In the genomic region with DNA sequence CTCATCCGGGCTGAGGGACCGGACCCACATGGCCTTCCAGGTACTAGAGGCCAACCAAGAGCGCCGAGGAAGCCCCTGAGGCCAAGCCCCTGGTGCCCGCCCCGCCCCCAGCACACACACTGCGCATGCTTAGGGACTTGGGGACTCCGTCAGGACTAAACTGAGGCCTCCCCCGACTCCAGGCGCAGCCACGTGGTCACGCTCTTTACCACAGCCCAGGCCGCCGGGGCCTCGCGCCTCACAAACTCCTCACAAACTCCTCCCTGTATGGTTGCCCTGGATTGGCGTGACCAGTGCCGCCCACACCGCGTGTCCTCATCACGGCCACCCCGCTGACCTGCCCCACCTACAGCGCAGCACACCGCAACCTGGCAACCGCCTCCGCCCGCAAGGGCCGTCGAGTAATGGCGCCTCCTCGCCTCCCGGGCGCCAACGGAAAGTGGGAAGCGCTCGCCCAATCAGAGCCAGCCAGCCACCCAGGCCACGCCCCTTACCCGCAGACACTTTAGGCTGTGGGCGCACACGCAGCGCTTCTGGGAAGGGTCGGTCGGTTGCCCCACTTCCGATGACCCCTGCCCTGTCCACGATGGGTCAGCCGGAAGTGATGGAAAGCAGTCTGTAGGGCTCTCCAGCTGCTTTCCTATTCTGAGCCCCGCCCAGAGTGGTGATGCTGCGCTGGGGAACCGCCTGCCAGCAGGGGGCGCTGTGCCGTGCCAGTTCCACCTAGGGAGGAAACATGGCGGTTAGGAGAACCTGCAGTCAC, we compare ENCODE assay signal across 11 mouse cellular contexts. TPM values are rescaled to one million over a fixed set of nuclear protein-coding genes. Genes with fewer than 3 reads are reported as not detected.
A peak's percentile ranks its signal among the peaks of the same experiment; 100 is the strongest.
DNase-seq lines count a peak whose midpoint lies in the region; ATAC-seq and TF ChIP-seq lines count a peak whose summit lies in the region.
"Had no signal": no experiment of that assay in that cellular context is flagged by ENCODE, and none has a peak within 500 bp of the region (broad histone marks: within the 10 kb centered on the region; RNA-seq: fewer than 3 reads in every experiment).

TSS of gene Sycp2 (minus strand) at position 633 of the 763 bp plus-strand sequence.

- H3K4me2 ChIP-seq in forebrain, embryonic 15.5 days (replicated peaks): no peak within 1 kb of the TSS
- no peak within 1 kb of the TSS for H3K4me2 ChIP-seq in forebrain, embryonic 16.5 days (ENCODE audit: low read length)
- H3K4me2 ChIP-seq in midbrain, embryonic 12.5 days (replicated peaks): no peak within 1 kb of the TSS
- no peak within 1 kb of the TSS for H3K4me2 ChIP-seq in midbrain, embryonic 16.5 days (ENCODE audit: low read length)
- H3K4me2 ChIP-seq in liver, embryonic 14.5 days (ENCODE audit: low read depth): no peak within 1 kb of the TSS

- no peaks in the 10 kb centered on the region for H3K9me3 ChIP-seq in forebrain, embryonic 15.5 days
- H3K9me3 ChIP-seq in forebrain, embryonic 16.5 days (ENCODE audit: control insufficient read depth, low read length): peaks cover 3% of the 10 kb centered on the region; the same call in 1 of the 2 replicates
- H3K9me3 ChIP-seq in midbrain, embryonic 12.5 days: peaks cover 3% of the 10 kb centered on the region; the same call in 1 of the 2 replicates
- no peaks in the 10 kb centered on the region for H3K9me3 ChIP-seq in midbrain, embryonic 16.5 days (replicated peaks; ENCODE audit: control insufficient read depth, low read length, poor library complexity, severe bottlenecking)
- no peaks in the 10 kb centered on the region for H3K9me3 ChIP-seq in liver, embryonic 14.5 days (ENCODE audit: control insufficient read depth, low read length)

- peak; percentile 75 for TF ChIP-seq CTCF in liver, embryonic 14.5 days (IDR thresholded peaks at IDR 0.05; ENCODE audit: low read depth)

- no peaks in the 10 kb centered on the region for H3K36me3 ChIP-seq in forebrain, embryonic 15.5 days
- H3K36me3 ChIP-seq in forebrain, embryonic 16.5 days (ENCODE audit: control insufficient read depth, insufficient read depth): no peaks in the 10 kb centered on the region
- no peaks in the 10 kb centered on the region for H3K36me3 ChIP-seq in midbrain, embryonic 12.5 days
- no peaks in the 10 kb centered on the region for H3K36me3 ChIP-seq in midbrain, embryonic 16.5 days (ENCODE audit: control insufficient read depth, insufficient read depth, low read length)
- no peaks in the 10 kb centered on the region for H3K36me3 ChIP-seq in liver, embryonic 14.5 days (replicated peaks; ENCODE audit: control insufficient read depth, insufficient read depth, low read depth)

- H3K4me1 ChIP-seq in forebrain, embryonic 15.5 days: no peaks in the 10 kb centered on the region
- no peaks in the 10 kb centered on the region for H3K4me1 ChIP-seq in forebrain, embryonic 16.5 days (replicated peaks; ENCODE audit: control insufficient read depth, insufficient read depth, low read length)
- H3K4me1 ChIP-seq in midbrain, embryonic 12.5 days: no peaks in the 10 kb centered on the region
- H3K4me1 ChIP-seq in midbrain, embryonic 16.5 days (ENCODE audit: control insufficient read depth, insufficient read depth, low read length): no peaks in the 10 kb centered on the region
- no peaks in the 10 kb centered on the region for H3K4me1 ChIP-seq in liver, embryonic 14.5 days (replicated peaks; ENCODE audit: control insufficient read depth in 2 of 2, insufficient read depth in 2 of 2, low read length in 1 of 2)

- no peak within 1 kb of the TSS for H3K27ac ChIP-seq in forebrain, embryonic 15.5 days (replicated peaks)
- H3K27ac ChIP-seq in forebrain, embryonic 16.5 days (ENCODE audit: low read length): no peak within 1 kb of the TSS
- H3K27ac ChIP-seq in midbrain, embryonic 12.5 days (replicated peaks): no peak within 1 kb of the TSS
- no peak within 1 kb of the TSS for H3K27ac ChIP-seq in midbrain, embryonic 16.5 days (ENCODE audit: low read length)
- no peak within 1 kb of the TSS for H3K27ac ChIP-seq in liver, embryonic 14.5 days

- 87% methylated on average over 52 of the region's 52 CpGs for WGBS in forebrain, embryonic 15.5 days
- 88% methylated on average over 52 of the region's 52 CpGs for WGBS in forebrain, embryonic 16.5 days
- 83% methylated on average over 51 of the region's 52 CpGs for WGBS in midbrain, embryonic 12.5 days
- WGBS in midbrain, embryonic 16.5 days: 86% methylated on average over 52 of the region's 52 CpGs
- 73% methylated on average over 52 of the region's 52 CpGs for WGBS in liver, embryonic 14.5 days (ENCODE audit: insufficient replicate concordance)

- peak; percentile 57; the same call in 1 of the 2 replicates for ATAC-seq in forebrain, embryonic 15.5 days (replicated peaks)
- ATAC-seq in forebrain, embryonic 16.5 days: no peak
- ATAC-seq in midbrain, embryonic 12.5 days (ENCODE audit: low FRiP score, low read depth): peak; percentile 49
- ATAC-seq in midbrain, embryonic 16.5 days: no peak
- peak; percentile 41 for ATAC-seq in liver, embryonic 14.5 days (ENCODE audit: insufficient read depth)

- 0 out of 2 replicates have a peak, but pooled peaks cover 4% of the 10 kb centered on the region for H3K27me3 ChIP-seq in forebrain, embryonic 15.5 days
- no peaks in the 10 kb centered on the region; the same call in 1 of the 2 replicates for H3K27me3 ChIP-seq in forebrain, embryonic 16.5 days (replicated peaks; ENCODE audit: control insufficient read depth, insufficient read depth, low read length)
- H3K27me3 ChIP-seq in midbrain, embryonic 12.5 days: peaks cover 6% of the 10 kb centered on the region; the same call in 1 of the 2 replicates
- no peaks in the 10 kb centered on the region for H3K27me3 ChIP-seq in midbrain, embryonic 16.5 days (ENCODE audit: control insufficient read depth, insufficient read depth, low read depth, low read length)
- H3K27me3 ChIP-seq in liver, embryonic 14.5 days (ENCODE audit: control insufficient read depth, insufficient read depth, low read length): no peaks in the 10 kb centered on the region

- H3K9ac ChIP-seq in forebrain, embryonic 15.5 days (replicated peaks): no peak within 1 kb of the TSS
- H3K9ac ChIP-seq in forebrain, embryonic 16.5 days (replicated peaks; ENCODE audit: low read depth, low read length): no peak within 1 kb of the TSS
- no peak within 1 kb of the TSS for H3K9ac ChIP-seq in midbrain, embryonic 12.5 days (replicated peaks)
- H3K9ac ChIP-seq in midbrain, embryonic 16.5 days (ENCODE audit: low read depth, low read length): no peak within 1 kb of the TSS
- no peak within 1 kb of the TSS for H3K9ac ChIP-seq in liver, embryonic 14.5 days (replicated peaks)

- TF ChIP-seq EP300 in liver, embryonic 14.5 days (IDR thresholded peaks at IDR 0.05; ENCODE audit: low read depth): no peak

- DNase-seq in liver, embryonic 14.5 days (ENCODE audit: low read depth in 3 of 3, low spot score in 3 of 3): no peak
- peak; percentile 77 for DNase-seq in testis, postnatal 10 days (ENCODE audit: low spot score)
- no peak for DNase-seq in left cerebral cortex, adult 9 months (ENCODE audit: low spot score in 2 of 2)
- no peak for DNase-seq in spleen, adult 18-20 months
- DNase-seq: cerebellum, postnatal 10 days; kidney, adult 18-20 months had no signal

- no peak within 1 kb of the TSS for H3K4me3 ChIP-seq in forebrain, embryonic 15.5 days
- no peak within 1 kb of the TSS for H3K4me3 ChIP-seq in forebrain, embryonic 16.5 days (replicated peaks; ENCODE audit: low read length)
- H3K4me3 ChIP-seq in midbrain, embryonic 12.5 days: no peak within 1 kb of the TSS
- no peak within 1 kb of the TSS for H3K4me3 ChIP-seq in midbrain, embryonic 16.5 days (ENCODE audit: low read depth, low read length)
- H3K4me3 ChIP-seq in liver, embryonic 14.5 days (ENCODE audit: insufficient read depth in 1 of 2, low read depth in 2 of 2, low read length in 2 of 2): no peak within 1 kb of the TSS

RNA-seq across cellular contexts. Expression of gene Sycp2, which starts in this region (rescaled TPM):
- polyA plus RNA-seq in forebrain, embryonic 15.5 days (2015; fragmentation: Nextera tagmentation; extraction: Ambion mirVana): 0.18 and 0.20 TPM in 2 replicates
- 0.19 and 0.46 TPM in 2 replicates for polyA plus RNA-seq in forebrain, embryonic 16.5 days (2015; fragmentation: Nextera tagmentation; extraction: Ambion mirVana)
- polyA plus RNA-seq in midbrain, embryonic 12.5 days (2016; fragmentation: Nextera tagmentation; extraction: Ambion mirVana): 0.07 and 0.17 TPM in 2 replicates
- polyA plus RNA-seq in midbrain, embryonic 16.5 days (2015; fragmentation: Nextera tagmentation; extraction: Ambion mirVana): 0.25 and 0.36 TPM in 2 replicates
- polyA plus RNA-seq in liver, embryonic 14.5 days (2012; rRNA removed): 0.02 TPM in 2 replicates
- not detected in 2 replicates for polyA plus RNA-seq in liver, embryonic 14.5 days (2014; fragmentation: Nextera tagmentation; extraction: Ambion mirVana)
- polyA plus RNA-seq: C2C12 had no signal

Comparison
In these comparisons a context has a peak if more than half of its experiments do, and no peak if none do; other contexts are left out.
1. Peak in ATAC-seq in forebrain, embryonic 15.5 days; RNA of the gene not detected or under 1 TPM.
2. Peak in ATAC-seq in midbrain, embryonic 12.5 days; RNA of the gene not detected or under 1 TPM.
3. Peak in ATAC-seq in liver, embryonic 14.5 days; RNA of the gene not detected or under 1 TPM.